Mouse (Mus musculus) ovary, postnatal 14 days (tissue): ENCODE data around the gene Ephb1.

Experiments
- DNase-seq: peaks from one replicate; pipeline ENCODE4 v3.0.0; 2022; ENCODE audit warnings: low spot score

Ephb1 gene

GRCm38 (mm10) chr9:102305432-102306100, 48.9 kb downstream of the Ephb1 start:
- DNase-seq: no peak

- DNase-seq: no peak
These were observed 49.7 kb downstream of the Ephb1 start for GRCm38 (mm10) chr9:102304796-102305195.

- DNase-seq: no peak
These were observed 50.6 kb downstream of the Ephb1 start for GRCm38 (mm10) chr9:102303882-102304281.

GRCm38 (mm10) chr9:102300985-102301384, 53.5 kb downstream of the Ephb1 start:
- no peak for DNase-seq

GRCm38 (mm10) chr9:102298741-102299140, 55.8 kb downstream of the Ephb1 start:
- DNase-seq: no peak

GRCm38 (mm10) chr9:102297986-102298385, 56.5 kb downstream of the Ephb1 start:
- no peak for DNase-seq

- no peak for DNase-seq
These were observed 57.3 kb downstream of the Ephb1 start for GRCm38 (mm10) chr9:102297176-102297575.

GRCm38 (mm10) chr9:102293605-102294004, 60.9 kb downstream of the Ephb1 start:
- no peak for DNase-seq

GRCm38 (mm10) chr9:102291230-102291629, 63.3 kb downstream of the Ephb1 start:
- no peak for DNase-seq

GRCm38 (mm10) chr9:102288356-102288755, 66.1 kb downstream of the Ephb1 start:
- DNase-seq: no peak

- no peak for DNase-seq
These were observed 78.6 kb downstream of the Ephb1 start for GRCm38 (mm10) chr9:102275931-102276330.

GRCm38 (mm10) chr9:102274016-102274415, 80.5 kb downstream of the Ephb1 start:
- DNase-seq: no peak

GRCm38 (mm10) chr9:102273469-102273808, 81.1 kb downstream of the Ephb1 start:
- DNase-seq: no peak

- no peak for DNase-seq
These were observed 81.6 kb downstream of the Ephb1 start for GRCm38 (mm10) chr9:102272731-102273468.

GRCm38 (mm10) chr9:102270496-102270895, 84.0 kb downstream of the Ephb1 start:
- DNase-seq: no peak

GRCm38 (mm10) chr9:102267311-102268027, 87.0 kb downstream of the Ephb1 start:
- peak; percentile 2 for DNase-seq

GRCm38 (mm10) chr9:102263760-102264159, 90.7 kb downstream of the Ephb1 start:
- no peak for DNase-seq

GRCm38 (mm10) chr9:102262100-102262501, 92.4 kb downstream of the Ephb1 start:
- no peak for DNase-seq

- no peak for DNase-seq
These were observed 93.0 kb downstream of the Ephb1 start for GRCm38 (mm10) chr9:102261511-102261910.

- DNase-seq: no peak
These were observed 98.1 kb downstream of the Ephb1 start for GRCm38 (mm10) chr9:102256407-102256806.

- no peak for DNase-seq
These were observed 98.7 kb downstream of the Ephb1 start for GRCm38 (mm10) chr9:102255803-102256202.

GRCm38 (mm10) chr9:102249124-102249816, 105.2 kb downstream of the Ephb1 start:
- no peak for DNase-seq
